Mouse (Mus musculus) erythroblast, embryonic 14.5 days (primary cell): ENCODE measurements around the gene Tradd.

Experiments used
- GATA1 ChIP-seq: IDR thresholded peaks from 2 replicates; pipeline ENCODE4 v1.6.1; 2012; ENCODE audit warnings: low read length, inconsistent platforms, mixed read lengths
- TAL1 ChIP-seq: IDR thresholded peaks from 3 replicates; pipeline ENCODE4 v1.6.1; 2012; ENCODE audit warnings: low read length, inconsistent platforms, mixed read lengths

GRCm38 (mm10) chr8:105299962-105300361, 35.6 kb upstream of the Tradd start:
- peak; percentile 84 for TF ChIP-seq TAL1
- TF ChIP-seq GATA1, result peak; percentile 91
